Mouse (Mus musculus): ENCODE data around the gene Axdnd1. TPM values are rescaled to one million over a fixed set of nuclear protein-coding genes. Genes with fewer than 3 reads are reported as not detected.

Axdnd1 gene
- 2.7 and 3.3 TPM in 2 replicates for total RNA-seq (2021)
- long read RNA-seq, experiment 1 = 0 reads
- long read RNA-seq, experiment 2, partial matches to known transcripts = 0 of 1 reads
- long read RNA-seq, experiment 2, other reads (novel, unspliced or antisense) = 1 of 1 reads

DNA sequence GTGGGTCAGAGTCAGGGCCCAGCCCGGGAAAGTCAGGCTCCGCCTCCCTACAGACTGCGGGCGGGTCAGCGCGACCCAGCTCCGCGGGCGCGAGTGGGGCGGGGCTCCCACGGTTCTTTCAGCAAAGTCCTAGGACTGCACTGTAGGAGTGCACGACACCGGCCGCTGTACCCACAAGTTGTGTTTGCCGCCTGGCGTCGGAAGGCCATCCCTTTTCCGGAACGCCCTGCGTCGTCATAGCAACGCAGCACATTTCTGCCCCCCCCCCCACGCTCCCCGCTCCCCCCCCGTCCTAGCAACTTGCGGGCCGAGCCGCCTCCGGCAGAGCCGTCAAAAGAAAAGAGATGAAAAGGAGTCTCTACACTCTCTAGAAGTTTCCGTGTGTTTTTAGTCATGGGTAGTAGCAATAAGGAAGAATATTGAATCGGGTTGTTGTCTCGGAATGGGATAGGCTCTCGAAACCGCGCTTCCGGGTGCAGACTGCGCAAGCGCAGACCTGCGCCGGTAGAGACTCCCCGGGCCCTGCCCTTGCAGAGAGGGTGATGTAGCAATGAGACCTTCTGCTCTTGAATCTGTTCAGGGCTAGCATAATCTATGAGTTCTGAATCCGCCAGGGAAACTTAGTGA lies at the start of gene Axdnd1:
TSS of gene Axdnd1 (minus strand) at position 489 of the 627 bp plus-strand sequence.
- peak; percentile 94 for DNase-seq

DNA sequence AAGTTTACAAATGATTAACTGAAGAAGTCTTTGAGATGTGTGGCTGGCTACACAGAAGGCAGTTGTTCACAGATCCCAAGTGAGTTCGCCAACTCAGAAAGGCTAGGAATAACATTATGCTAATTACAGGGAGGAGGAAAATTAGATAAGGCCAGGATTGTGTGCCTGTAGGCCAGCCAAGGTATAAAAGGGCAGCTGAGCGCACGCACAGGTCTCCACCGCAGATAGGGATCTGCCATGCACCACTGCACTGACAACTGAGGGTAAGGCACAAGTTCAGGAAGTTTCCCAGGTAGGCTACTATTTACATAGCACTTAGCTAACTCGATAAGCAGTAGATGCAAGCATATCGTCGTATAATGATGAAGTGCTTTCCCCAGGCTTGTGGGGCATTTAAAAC lies 49.6 kb upstream of the Axdnd1 start:
- DNase-seq = no peak

DNA sequence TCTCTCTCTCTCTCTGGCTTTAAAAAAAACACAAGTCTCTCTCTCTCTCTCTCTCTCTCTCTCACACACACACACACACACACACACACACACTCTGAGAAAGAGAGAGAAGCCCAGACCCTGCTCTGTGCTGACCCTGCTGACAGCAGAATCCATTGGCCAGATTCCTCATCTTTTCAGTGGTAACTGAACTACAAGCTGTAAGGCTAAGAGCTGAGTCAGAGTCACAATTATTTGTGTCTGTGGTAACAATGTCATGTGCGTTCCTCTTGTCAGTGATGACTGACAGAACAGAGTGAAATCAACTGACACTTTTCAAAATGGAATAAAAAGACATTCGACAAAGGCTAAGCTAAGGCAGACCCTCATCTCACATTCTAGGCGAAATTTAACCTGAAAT lies 47.6 kb upstream of the Axdnd1 start:
- DNase-seq = no peak

DNA sequence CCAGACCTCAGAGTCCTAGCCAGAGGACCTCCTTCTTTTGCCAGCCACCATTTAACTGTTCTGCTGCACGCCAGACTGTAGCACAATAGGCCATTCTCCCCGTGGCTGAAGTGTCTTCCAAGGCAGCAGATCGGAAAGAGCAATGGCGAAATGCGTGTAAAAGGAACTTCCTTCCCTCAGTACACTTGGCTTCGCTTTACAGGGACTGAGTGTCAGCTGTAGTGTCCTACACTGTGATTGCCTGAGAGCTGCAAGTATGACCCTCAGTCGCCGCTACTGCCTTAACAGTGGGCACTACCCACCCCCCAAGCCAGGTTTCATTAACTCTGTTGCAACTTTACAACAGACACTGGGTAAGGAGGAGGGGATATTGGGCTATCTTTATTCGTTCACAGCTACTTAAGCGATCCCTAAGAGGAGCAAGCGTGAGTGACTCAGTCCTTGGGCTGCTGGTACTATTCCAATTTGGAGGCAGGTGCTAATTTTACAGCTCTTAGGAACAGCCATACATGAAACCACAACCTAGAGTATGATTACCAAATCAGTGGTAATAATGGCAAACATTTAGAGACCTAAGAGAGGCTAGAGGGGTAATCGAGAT lies 46.8 kb upstream of the Axdnd1 start:
- no peak for DNase-seq

DNA sequence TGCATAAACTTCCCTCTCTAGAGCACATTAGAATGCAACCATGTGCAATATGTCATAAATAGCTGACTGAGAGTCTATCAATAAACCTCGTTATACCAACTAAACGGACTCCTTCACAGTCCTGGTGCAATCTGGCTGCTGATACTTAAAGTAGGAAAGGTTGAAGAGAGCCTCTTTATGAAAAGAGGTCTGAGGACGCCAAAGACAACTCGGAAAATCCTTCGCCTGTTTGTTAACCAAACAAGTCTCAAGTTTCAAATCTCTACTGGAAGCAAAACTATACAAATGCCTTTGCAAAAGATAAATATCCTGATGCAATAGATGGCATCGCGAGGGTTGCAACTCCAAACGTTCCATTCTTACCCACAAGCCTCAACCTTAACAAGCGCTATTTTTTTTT lies 44.0 kb upstream of the Axdnd1 start:
- DNase-seq = no peak

DNA sequence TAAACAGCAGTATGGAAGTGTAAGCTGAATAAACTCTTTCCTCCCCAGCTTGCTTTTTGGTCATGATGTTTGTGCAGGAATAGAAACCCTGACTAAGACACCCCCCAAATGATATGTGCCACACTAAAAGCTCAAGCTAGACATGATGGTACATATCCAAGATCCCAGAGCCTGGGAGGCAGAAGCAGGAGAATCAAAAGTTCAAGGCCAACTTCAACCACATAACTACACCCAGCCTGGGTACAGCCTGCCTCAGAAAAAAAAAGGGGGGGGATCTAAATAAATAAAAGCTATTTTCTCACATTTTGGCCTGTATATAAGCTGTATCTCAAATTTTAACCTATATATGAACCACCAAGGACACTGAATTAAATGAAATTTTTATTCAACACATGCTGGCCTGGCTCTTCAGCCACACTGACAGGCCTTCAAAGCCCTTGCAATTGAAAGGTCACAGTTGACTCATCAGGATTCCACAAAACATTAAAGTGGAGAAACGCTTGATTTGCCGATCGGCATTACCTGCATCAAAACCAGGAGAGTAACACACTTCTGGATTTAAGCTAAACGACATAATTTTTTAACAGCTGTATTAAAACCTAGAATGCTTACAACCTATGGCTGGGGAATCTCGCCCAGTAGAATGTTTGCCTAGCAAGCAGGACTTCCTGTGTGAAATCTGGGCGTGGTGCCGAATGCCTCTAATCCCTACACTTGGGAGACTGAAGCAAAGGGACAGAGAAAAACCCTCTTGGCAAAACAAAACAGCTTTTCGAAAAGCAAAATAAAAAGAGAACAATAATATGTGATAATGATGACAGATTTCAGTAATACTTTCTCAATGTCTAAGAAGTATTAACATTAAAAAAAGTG lies 43.3 kb upstream of the Axdnd1 start:
- peak; percentile 55 for DNase-seq

DNA sequence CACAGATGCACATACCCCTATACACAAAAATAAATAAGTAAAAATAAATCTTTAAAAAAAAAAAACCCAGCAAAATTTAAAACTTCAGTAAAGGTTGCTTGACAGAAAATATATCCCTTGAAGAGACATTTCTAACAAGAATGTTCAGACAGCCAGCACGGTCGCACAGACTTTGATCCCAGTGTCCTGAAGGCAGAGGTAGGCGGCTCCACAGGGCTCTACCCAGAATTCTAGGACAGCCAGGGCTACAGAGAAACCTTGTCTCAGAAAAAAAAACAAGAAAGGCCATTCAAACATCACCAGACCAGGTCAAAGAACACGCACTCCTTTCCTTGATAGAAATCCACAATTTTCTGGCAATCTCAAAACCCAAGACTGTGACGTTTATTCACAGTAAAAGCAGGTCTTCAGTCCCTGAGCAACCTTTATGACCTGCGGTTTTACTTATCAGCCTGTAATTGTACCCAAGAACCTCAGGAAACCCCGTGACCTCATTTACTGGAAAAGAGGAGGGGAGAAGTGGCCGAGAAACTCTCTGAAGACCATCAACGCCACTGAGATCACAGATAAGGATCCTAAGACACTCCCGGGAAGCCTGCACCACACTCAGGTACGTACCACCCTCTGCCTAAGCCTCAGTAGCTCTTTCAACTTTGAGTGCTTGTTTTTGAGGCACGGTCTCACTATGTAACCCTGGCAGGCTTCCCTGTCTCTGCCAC lies 41.5 kb upstream of the Axdnd1 start:
- no peak for DNase-seq

DNA sequence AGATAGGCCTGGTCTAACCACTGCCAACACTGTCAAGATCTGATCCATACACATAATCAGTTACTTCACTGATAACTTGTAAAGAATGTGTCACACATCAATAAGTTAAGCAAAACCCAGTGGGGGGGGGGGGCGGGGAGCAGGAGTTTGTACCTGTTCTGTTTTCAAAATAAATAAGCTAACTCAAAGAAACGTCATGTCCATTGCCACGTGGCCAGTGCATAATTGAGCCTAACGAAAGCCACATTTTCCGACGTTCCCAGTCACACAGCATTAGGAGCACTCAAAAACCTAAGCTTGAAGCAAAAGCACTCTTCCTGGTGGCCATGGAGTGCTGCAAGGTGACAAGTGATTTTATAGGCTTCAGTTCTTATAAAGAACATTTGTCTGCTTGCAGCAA lies 40.1 kb upstream of the Axdnd1 start:
- no peak for DNase-seq

DNA sequence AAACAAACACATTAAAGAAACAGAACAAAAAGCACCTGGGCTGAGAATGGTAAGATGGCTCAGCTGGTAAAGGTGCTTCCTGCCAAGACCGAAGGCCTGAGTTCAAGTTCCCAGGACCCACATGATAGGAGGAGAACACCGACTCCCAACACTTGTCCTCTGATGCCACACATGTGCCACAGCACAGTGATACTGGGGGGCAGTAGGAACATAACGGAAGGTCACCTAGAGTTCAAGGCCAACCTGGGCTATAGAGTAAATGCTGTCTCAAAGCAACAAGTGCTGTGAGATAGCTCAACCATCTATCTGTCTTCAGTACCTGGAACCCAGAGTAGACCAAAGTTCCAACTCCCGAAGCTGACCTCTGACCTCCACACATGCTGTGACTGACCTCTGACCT lies 39.3 kb upstream of the Axdnd1 start:
- DNase-seq = no peak

DNA sequence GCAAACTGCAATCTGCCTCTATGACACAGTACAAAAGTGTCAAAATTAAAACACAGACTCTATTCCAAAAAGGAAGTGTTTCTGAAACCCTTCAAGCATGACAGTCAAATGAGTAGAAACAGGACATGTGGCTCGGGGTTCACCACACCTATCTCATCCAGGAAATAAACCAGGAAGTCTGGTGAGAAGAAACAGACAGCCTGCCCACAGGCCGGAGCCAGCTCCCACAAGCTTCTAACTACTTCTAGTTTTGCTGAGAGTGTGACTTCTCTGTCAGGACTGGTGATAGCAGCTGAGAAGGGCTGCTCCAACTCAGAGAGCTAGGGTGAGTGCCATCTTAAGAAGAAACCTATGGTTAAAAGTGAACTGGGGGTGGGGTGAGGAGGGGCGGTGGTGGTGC lies 38.7 kb upstream of the Axdnd1 start:
- DNase-seq = no peak

DNA sequence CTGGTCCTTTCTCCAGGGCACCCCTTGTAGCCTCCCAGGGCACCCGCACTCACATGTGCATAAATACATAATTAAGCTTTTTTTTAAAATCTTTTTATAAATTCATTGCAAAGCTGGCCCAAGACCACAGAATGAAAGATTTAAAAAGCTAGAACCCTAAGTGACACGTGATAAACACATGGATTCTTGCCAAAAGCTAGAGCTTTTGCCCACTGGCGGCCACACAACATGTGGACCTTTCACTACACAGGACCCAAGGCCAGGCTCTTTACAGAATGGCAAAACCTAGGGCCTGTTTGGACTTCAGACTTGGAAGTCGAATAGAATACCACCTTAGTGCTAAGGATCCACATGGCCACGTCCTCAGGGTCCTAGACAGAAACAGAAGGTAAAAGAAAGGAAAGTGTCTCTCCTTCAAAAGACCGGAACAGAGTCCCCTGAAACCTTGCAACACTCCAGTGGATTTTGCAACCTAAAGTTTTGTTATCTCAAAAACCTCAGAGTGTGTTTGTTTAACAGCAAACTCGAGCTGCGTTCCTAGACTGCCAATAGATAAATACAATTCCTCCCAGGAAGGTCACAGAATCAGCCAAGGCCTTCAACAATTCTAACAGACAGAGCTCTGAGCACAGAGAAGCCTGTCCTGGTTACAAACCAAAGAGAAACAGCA lies 37.6 kb upstream of the Axdnd1 start:
- peak; percentile 43 for DNase-seq

DNA sequence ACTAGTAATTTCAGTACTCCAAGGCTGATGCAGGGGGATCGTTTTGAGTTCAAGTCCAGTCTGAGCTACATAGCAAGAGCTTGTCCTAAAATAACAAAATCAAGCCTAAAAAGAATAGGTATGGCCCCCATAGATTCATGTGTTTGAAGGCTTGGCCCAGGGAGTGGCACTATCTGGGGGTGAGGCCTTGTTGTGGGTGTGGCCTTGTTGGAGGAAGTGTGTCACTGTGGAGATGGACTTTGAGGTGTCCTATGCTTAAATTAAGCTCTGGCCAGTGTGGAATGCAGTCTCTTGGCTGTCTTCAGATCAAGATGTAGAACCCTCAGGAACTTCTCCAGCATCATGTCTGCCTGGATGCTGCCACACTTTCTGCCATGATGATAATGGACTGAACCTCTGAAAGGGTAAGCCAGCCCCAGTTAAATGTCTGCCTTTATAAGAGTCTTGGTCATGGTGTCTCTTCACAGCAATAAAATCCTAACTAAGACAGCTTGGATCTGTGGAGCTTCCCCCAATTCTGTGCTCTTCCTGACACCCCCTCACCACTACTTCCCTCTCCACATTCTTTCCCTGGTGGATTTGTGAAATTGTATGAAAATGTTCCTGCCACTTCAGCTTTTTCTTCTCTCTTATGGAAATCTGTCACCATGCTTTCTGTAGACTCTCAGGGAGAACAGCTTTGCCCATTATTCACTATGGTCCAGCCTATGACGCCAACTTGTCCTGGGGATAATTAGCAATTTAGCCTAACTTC lies 34.2 kb upstream of the Axdnd1 start:
- DNase-seq = no peak

DNA sequence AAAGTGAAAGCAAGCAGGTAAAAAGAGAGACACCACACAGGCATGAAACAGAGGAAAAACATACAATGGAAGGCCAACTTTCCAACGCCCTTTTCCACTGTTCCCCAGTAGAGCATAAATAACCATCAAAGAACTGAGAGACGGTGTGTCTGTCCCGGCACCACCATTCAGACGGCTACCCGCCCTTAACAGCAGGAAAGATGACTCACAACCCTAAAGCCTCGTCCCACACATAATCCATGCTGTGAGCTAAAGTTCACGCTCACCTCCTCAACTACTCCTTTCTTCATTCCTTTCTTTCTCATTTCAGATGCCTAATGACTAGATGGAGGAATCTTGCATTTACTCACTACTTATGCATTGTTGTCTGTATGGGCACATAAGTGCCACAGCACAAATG lies 33.4 kb upstream of the Axdnd1 start:
- DNase-seq = no peak

DNA sequence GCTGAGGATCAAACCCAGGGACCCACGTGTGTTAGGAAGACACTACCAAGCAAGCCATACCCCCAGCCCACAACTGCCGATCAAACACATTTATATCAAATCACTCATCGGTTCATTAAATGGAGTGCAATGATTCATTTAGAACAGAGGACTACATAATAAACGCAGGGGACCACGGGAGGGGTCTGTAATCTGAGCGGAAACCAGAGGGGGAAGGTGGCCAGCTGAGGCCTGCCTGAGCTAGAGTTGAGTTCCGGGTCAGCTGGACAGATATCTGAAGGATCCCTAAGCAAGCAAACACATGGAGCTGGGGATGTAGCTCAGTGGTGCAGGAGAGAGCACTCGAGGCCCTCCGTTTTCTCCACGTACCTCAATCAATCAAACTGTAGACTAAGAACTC lies 32.9 kb upstream of the Axdnd1 start:
- DNase-seq = no peak

DNA sequence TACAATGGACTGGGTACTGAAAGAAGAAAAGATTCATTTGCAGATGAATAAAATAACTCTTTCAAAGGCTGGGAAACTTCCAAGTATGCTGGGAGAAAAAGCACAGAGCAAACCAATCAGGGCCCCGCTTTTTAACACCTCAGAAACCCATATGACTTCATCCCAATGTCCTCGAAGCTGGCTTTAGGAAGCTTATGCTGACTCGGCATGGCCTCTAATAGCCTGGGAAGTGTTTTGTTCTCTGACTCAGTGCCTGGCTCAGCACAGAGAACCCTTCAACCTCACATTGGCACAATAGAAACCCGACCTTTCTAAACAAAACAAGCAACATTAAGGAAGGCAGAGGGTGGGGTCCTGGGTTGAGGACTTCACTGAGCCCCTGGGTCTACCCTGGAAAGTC lies 29.5 kb upstream of the Axdnd1 start:
- DNase-seq = peak; percentile 45

DNA sequence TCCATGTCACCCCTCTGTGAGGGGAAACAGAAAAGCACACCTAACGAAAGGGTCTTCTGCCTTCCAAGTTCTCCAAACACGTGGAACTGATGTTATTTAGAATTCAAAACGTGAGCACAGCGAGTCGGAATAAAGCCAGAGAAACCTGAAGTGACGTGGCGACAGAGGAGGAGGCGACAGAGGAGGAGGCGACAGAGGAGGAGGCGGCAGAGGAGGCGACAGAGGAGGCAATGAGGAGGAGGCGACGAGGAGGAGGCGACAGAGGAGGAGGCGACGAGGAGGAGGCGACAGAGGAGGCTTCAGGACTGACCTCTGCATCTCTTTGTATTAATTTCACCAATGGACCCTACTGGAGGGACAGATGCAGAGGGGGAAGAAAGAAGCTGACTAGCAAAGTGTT lies 28.7 kb upstream of the Axdnd1 start:
- DNase-seq = no peak

DNA sequence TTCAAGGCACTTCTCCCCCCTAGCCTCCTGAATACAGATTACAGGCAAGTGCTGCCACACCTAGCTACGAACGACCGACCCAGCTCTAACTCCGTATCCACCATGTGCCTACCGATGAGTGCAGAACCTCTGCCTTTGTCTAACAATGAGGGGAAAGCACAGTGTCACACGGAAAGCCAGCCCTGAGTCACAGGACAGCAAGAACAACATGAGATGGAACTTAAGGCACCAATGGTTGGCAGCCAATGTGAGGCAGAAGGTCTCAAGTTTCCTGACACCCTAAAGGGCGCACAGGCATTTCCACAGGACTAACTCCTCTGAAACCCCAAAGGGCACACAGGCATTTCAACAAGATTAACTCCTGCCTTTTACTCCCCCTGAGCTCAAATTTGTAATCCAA lies 28.1 kb upstream of the Axdnd1 start:
- no peak for DNase-seq

DNA sequence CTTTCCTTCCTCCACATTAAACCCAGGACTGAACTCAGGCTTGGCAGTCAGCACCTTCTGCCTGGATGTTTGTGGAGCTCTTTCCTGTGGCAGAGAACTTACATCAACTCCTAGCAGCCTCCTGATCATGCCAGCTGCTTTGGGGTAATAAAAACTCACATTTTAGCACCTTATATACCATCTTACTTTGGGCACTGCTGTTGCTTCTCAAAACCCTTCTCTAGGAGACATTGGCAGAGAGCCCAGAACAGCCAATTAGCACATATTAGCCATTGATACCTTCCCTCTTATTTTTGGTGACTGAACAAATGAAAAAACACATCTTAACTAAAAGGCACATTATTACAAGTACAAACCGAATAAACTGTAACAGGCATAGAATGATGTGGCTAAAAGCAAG lies 24.1 kb upstream of the Axdnd1 start:
- no peak for DNase-seq

DNA sequence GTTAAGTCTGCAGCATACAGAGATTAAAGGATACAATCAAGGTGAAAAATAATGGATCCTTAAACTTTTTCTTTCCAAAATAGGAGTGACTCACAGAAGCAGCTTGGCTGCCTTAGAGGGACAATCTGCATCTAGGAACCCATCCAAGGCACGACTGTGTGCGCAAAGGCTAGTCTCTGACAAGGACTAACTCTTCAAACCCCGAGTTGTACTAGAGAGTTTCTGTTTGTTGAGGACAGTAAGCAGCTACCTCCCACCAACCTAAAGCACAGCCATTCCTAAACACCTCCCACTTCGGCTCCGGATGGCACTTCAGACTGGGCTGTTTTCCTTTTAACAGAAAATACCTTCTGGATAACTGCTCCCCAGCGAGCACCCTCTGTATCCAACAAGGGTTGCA lies 21.8 kb upstream of the Axdnd1 start:
- DNase-seq = peak; percentile 55

DNA sequence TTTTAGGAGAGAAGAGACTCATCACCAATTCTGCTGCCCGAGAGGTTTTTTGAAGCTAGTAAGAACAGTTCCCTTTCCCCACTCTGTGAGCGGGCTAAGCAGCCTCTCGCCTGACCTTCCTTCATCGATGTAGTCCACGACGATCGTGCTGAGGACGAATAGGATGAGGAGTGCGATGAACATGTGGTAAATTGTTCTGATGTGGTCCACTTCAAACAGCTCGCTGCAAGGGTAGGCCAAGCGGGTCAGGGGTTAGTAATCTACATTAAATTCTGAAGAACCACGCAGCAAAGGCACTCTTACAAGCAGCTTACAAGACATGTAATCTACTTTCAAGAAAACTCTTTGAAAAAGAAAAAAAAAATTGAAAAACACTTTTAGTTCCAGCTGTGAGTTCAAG lies 21.3 kb upstream of the Axdnd1 start:
- DNase-seq = no peak

DNA sequence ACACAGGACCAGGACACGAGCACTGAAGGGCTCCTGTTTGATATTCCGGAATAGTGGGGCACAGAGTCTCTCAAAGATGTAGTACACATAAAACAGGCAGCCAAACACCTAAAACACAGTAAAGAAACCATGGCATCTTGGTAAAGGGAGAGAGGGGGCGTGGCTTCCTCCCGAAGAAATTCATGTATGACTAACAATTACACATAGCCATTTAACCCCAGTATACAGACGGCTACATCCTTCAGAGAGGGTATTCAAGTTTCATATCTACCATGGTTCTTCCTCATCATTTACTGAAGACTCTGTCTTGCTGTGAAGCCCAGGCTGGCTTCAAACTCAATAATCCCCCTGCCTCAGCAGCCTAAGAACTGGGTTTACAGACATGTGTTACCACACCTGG lies 16.8 kb upstream of the Axdnd1 start:
- DNase-seq = no peak
